Mouse (Mus musculus): ENCODE measurements around the gene Sash1. TPM values are rescaled to one million over a fixed set of nuclear protein-coding genes. Genes with fewer than 3 reads are reported as not detected.

Gene Sash1
- total RNA-seq, 2 experiments from 2014 or later, result 50.2 to 50.5 TPM

- intact Hi-C loops (cut with DNase I), result no loop called here
- DNase-seq (ENCODE audit: low spot score in 2 of 2), result no peak
Measured at GRCm38 (mm10) chr10:8903086-8903485, 17.2 kb upstream of the Sash1 start.

GRCm38 (mm10) chr10:8902412-8902811 is 16.5 kb upstream of the Sash1 start:
- no peak for DNase-seq (ENCODE audit: low spot score in 2 of 2)
- intact Hi-C loops (cut with DNase I), result no loop called here

DNA sequence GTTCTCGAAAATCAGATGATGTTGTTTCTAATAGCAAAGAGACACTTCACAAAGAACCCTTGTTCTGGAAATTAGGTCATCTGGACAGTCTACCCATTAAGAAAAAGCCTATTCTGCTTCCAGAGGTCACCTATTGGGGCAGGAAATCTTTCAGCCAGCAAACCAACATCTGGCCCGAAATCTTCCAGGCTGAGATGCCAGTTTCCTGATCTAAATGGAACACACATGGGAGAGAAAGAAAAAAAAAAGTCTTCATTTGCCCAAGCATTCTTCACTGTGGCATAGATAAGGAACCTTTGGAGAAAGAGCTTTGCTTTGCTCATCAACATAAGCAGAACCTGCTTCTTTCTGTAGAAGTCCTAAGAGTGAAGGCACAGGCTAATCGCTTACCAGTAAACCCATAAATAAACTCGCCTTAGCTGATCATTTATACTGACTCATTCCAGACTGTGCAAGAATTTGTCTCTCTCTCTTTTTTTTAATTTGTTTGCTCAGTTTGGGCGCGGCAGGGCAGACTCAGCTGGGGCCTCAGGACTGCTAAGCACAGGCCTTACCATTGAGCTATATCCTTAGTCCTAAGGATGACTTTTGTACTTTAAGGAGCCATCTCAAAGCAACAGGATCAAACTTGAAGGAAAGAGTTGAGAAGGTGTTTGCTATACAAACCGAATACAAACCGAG is 13.1 kb upstream of the Sash1 start:
- intact Hi-C loops (cut with DNase I), result no loop called here
- no peak for DNase-seq (ENCODE audit: low spot score in 2 of 2)

- intact Hi-C loops (cut with DNase I), result no loop called here
- DNase-seq (ENCODE audit: low spot score in 2 of 2), result no peak
Measured at GRCm38 (mm10) chr10:8898099-8898777, 12.4 kb upstream of the Sash1 start.

DNA sequence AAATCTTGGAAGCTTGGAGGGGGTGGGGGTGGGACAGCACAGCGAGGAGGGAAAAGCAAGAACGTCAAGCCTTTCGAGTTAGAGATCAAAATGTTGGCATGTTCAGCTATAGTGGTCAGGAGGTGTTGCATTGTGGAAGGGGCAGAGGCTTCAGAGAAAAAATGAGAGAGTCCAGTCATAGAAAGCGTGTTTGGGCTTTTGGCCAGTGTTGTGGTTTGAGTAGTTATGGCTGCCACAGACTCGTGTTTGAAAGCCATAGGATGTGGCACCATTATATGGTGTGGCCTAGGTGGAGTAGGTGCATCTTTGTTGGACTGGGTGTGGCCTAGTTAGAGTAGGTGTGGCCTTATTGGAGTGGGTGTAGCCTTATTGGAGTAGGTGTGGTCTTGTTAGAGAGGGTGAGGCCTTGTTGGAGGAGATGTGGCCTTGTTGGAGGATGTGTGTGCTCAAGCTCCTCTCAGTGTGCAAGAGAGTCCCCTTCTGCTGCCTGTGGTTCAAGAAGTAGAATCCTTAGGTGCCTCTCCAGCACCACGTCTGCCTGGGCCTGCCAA is 9.2 kb upstream of the Sash1 start:
- intact Hi-C loops (cut with DNase I), result no loop called here
- DNase-seq (ENCODE audit: low spot score in 2 of 2), result no peak

- intact Hi-C loops (cut with DNase I), result no loop called here
- DNase-seq (ENCODE audit: low spot score in 2 of 2), result no peak
Measured at GRCm38 (mm10) chr10:8890511-8890910, 4.6 kb upstream of the Sash1 start.

GRCm38 (mm10) chr10:8889341-8889740 is 3.5 kb upstream of the Sash1 start:
- intact Hi-C loops (cut with DNase I), result no loop called here
- no peak for DNase-seq (ENCODE audit: low spot score in 2 of 2)

GRCm38 (mm10) chr10:8886528-8886854 is 621 bp upstream of the Sash1 start:
- no peak for DNase-seq (ENCODE audit: low spot score in 2 of 2)
- intact Hi-C loops (cut with DNase I), result no loop called here

- no peak for DNase-seq (ENCODE audit: low spot score in 2 of 2)
- intact Hi-C loops (cut with DNase I), result loop anchor here (2.0 kb wide), 1 partner anchor 90 kb away; no protein-coding TSS in a partner anchor
Measured at GRCm38 (mm10) chr10:8885201-8885600, 669 bp downstream of the Sash1 start.

DNA sequence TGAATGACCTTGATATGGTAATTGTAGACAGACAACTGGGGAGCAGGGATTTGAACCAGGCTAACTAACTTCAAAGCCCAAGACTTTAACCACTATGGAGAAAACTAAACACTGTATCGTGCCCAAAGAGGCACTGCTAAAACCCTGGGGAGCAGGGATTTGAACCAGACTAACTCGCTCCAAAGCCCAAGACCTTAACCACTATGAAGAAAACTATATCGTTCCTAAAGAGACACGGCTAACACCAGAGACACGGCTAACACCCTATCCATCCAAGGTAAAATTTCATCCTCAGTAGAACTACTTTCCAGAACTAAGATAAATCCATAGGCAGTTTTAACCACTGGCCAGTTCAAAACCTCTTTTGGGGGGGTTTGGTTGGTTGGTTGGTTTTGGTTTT is 1.3 kb downstream of the Sash1 start:
- DNase-seq (ENCODE audit: low spot score in 2 of 2), result no peak
- intact Hi-C loops (cut with DNase I), result loop anchor here (2.0 kb wide), 1 partner anchor 90 kb away; no protein-coding TSS in a partner anchor

- DNase-seq (ENCODE audit: low spot score in 2 of 2), result no peak
- intact Hi-C loops (cut with DNase I), result loop anchor here (2.0 kb wide), 1 partner anchor 89 kb away; no protein-coding TSS in a partner anchor
Measured at GRCm38 (mm10) chr10:8883686-8884085, 2.2 kb downstream of the Sash1 start.

- no peak for DNase-seq (ENCODE audit: low spot score in 2 of 2)
- intact Hi-C loops (cut with DNase I), result no loop called here
Measured at GRCm38 (mm10) chr10:8881736-8882135, 4.1 kb downstream of the Sash1 start.

- intact Hi-C loops (cut with DNase I), result no loop called here
- no peak for DNase-seq (ENCODE audit: low spot score in 2 of 2)
Measured at GRCm38 (mm10) chr10:8880950-8881675, 4.8 kb downstream of the Sash1 start.

- no peak for DNase-seq (ENCODE audit: low spot score in 2 of 2)
- intact Hi-C loops (cut with DNase I), result no loop called here
Measured at GRCm38 (mm10) chr10:8878824-8879223, 7.0 kb downstream of the Sash1 start.

- no peak for DNase-seq (ENCODE audit: low spot score in 2 of 2)
- intact Hi-C loops (cut with DNase I), result no loop called here
Measured at GRCm38 (mm10) chr10:8878381-8878780, 7.5 kb downstream of the Sash1 start.

- peak; percentile 23 to 64 for DNase-seq (ENCODE audit: low spot score in 2 of 2)
Measured at GRCm38 (mm10) chr10:8873631-8874370, 12.1 kb downstream of the Sash1 start.

DNA sequence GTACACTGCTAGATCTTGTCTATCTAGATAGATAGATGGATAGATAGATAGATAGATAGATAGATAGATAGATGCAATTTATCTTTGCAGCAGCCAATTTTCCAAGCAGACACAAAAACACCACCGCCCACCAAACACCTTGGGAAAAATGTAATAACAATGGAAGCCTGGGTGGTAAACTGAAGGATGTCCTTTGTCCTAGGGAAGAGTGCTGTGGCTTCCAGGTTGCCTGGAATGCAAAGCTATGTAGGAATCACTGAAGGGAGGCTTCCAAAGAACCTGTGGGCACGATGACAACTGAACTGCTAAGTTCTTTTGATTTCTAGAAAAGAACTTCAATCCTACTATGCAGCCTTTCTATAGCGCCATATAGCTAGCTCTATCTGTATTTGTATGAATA is 13.1 kb downstream of the Sash1 start:
- intact Hi-C loops (cut with DNase I), result no loop called here
- no peak for DNase-seq (ENCODE audit: low spot score in 2 of 2)

More at GRCm38 (mm10) chr10:8873631-8874370, 12.1 kb downstream of the Sash1 start:
- intact Hi-C loops (cut with DNase I), result no loop called here

- intact Hi-C loops (cut with DNase I), result no loop called here
- no peak for DNase-seq (ENCODE audit: low spot score in 2 of 2)
Measured at GRCm38 (mm10) chr10:8871935-8872334, 13.9 kb downstream of the Sash1 start.

GRCm38 (mm10) chr10:8870368-8870767 is 15.5 kb downstream of the Sash1 start:
- no peak for DNase-seq (ENCODE audit: low spot score in 2 of 2)
- intact Hi-C loops (cut with DNase I), result no loop called here
